Mouse (Mus musculus) myocyte (in vitro differentiated cells): ENCODE measurements around the gene Zfp511.

Experiments
- CEBPB ChIP-seq: IDR thresholded peaks from 2 replicates; pipeline ENCODE4 v1.6.1; 2011; ENCODE audit warnings: mild to moderate bottlenecking, moderate library complexity; ENCODE audit not compliant: poor library complexity, insufficient read depth, severe bottlenecking
- MAX ChIP-seq: IDR thresholded peaks from one replicate; pipeline ENCODE4 v1.6.1; 2011; ENCODE audit warnings: low read depth, mild to moderate bottlenecking, control low read depth
- MYOG ChIP-seq, 3 experiments: IDR thresholded peaks; one replicate each; pipeline ENCODE4 v1.6.1; 2011; ENCODE audit warnings: control low read depth in 2 of 3, low read depth in 2 of 3, mild to moderate bottlenecking in 2 of 3; ENCODE audit not compliant: insufficient read length in 2 of 3, control insufficient read depth in 1 of 3, insufficient read depth in 1 of 3
- POLR2A ChIP-seq: IDR thresholded peaks from one replicate; pipeline ENCODE4 v1.6.1; 2011; ENCODE audit warnings: low read depth, mild to moderate bottlenecking, control low read depth, moderate library complexity; ENCODE audit not compliant: insufficient read length
- POLR2AphosphoS2 ChIP-seq: IDR thresholded peaks from one replicate; pipeline ENCODE4 v1.6.1; 2011; ENCODE audit warnings: low read depth, control low read depth; ENCODE audit not compliant: insufficient read length
- REST ChIP-seq: IDR thresholded peaks from one replicate; pipeline ENCODE4 v1.6.1; 2011; ENCODE audit warnings: mild to moderate bottlenecking, control low read depth, moderate library complexity; ENCODE audit not compliant: insufficient read depth, insufficient read length
- SRF ChIP-seq: IDR thresholded peaks from one replicate; pipeline ENCODE4 v1.6.1; 2011; ENCODE audit warnings: low read depth; ENCODE audit not compliant: control insufficient read depth, insufficient read length
- USF1 ChIP-seq: IDR thresholded peaks from one replicate; pipeline ENCODE4 v1.6.1; 2011; ENCODE audit warnings: low read depth, mild to moderate bottlenecking, control low read depth, moderate library complexity

GRCm38 (mm10) chr7:140063092-140063491 lies 26.9 kb downstream of the Zfp511 start:
- no peak for TF ChIP-seq MYOG (IDR thresholded peaks at IDR 0.05; ENCODE audit: control insufficient read depth in 1 of 3, insufficient read depth in 1 of 3, insufficient read length in 2 of 3, low read depth in 2 of 3)
- TF ChIP-seq SRF = no peak
- no peak for TF ChIP-seq CEBPB
- TF ChIP-seq POLR2A = no peak
- TF ChIP-seq POLR2AphosphoS2 = no peak
- no peak for TF ChIP-seq MAX
- no peak for TF ChIP-seq REST
- no peak for TF ChIP-seq USF1
